Mouse (Mus musculus) liver, adult (tissue): ENCODE results near the gene Bclaf1.

Source experiments
- GATA4 ChIP-seq: IDR thresholded peaks from 2 replicates; pipeline ENCODE4 v1.6.1; 2014; ENCODE audit warnings: mild to moderate bottlenecking, low read length; ENCODE audit not compliant: insufficient replicate concordance

Bclaf1 gene

GRCm38 (mm10) chr10:20311918-20312735 lies at the start of gene Bclaf1:
TSS of gene Bclaf1 (plus strand) at chr10:20312469.
- TF ChIP-seq GATA4: 0 out of 2 replicates have a peak, but pooled peaks have one; percentile 2

GRCm38 (mm10) chr10:20262896-20263295 lies 49.4 kb upstream of the Bclaf1 start:
- TF ChIP-seq GATA4: no peak

GRCm38 (mm10) chr10:20264479-20264878 lies 47.8 kb upstream of the Bclaf1 start:
- no peak for TF ChIP-seq GATA4

GRCm38 (mm10) chr10:20267032-20267431 lies 45.2 kb upstream of the Bclaf1 start:
- no peak for TF ChIP-seq GATA4

- TF ChIP-seq GATA4: no peak
Observed at GRCm38 (mm10) chr10:20268945-20269344, 43.3 kb upstream of the Bclaf1 start.

DNA sequence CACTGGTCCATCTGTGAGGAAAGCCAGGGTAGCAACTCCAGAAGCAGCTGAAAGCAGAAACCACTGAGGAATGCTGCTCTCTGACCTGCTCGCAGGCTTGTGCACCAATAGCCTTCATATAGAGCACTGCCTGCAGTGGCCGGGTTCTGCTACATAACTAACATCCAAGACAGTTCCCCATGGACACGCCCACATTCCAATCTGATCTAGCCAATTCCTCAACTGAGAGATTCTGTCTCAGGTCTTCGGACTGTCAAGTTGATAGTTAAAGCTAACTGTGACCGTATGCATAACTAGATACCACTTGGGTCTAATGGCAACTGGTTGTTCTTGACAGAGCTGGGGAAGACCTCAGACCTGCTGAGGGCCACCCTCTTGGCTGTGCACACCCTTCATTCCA lies 39.9 kb upstream of the Bclaf1 start:
- TF ChIP-seq GATA4: no peak

DNA sequence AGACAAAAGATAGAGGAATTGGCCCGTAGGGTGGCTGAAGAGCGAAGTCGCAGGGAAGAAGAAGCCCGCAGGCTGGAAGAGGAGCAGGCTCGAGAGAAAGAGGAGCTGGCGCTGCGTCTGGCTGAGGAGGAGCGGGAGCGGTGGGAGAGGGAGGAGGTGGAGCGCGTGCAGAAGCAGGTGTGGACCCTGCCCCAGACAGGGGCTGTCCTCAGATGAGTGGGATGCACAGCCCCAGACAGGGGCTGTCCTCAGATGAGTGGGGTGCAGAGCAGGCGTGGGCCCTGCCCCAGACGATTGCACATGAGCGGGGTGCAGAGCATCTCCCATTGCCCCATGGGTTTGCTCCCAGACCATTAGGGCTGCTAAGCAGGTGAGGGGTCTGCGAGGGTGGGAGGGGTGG lies 39.0 kb upstream of the Bclaf1 start:
- no peak for TF ChIP-seq GATA4

DNA sequence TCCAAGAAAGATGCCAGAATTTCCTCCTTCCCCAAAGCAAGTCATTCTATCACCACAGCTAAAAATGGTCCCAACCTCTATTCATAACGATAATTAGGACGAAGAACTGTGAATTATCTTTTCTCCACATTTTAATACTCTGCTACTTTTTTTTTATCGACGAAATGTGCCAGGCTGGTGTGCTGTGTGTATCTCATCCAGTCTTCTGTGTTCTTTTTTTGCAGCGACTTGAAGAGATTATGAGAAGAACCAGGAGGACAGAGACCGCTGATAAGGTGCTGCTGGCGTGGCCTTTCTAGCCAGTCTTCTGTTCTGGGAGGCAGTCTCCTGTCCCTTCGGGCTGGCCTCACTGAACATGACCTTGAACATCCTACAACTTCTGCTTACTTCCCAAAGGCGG lies 38.2 kb upstream of the Bclaf1 start:
- TF ChIP-seq GATA4: no peak

- TF ChIP-seq GATA4: no peak
Observed at GRCm38 (mm10) chr10:20281456-20281855, 30.8 kb upstream of the Bclaf1 start.

DNA sequence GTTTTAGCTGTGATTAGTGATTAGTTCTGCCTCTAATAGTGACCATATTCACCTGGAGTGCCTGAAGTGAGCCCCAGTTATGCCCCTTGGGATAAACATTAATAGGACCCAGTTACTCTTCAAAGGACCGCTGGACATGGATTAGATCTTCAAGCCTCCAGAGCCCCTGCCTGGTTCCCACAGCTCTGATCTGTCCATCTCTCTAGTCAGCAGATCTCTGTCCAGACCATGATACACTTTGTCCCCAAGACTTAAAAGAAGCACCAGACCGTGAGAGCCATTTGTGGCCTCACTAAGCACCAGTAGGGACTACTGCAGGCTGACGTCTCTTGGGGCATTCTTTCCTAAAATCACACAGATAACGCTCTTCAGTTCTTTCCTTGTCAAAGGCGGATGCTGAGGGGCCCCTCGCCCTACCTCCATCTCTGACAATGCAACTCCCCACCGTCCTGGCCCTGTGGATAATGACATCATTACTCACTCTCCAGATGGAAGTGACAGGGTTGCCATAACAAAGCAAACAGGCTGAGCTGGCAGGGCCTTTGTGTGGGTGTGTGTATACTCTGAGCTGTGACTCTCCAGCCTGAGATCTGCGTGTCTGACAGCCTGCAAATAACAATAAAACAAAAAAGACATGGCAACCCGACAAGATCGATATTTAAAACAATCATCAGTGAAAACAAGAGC lies 26.8 kb upstream of the Bclaf1 start:
- no peak for TF ChIP-seq GATA4

DNA sequence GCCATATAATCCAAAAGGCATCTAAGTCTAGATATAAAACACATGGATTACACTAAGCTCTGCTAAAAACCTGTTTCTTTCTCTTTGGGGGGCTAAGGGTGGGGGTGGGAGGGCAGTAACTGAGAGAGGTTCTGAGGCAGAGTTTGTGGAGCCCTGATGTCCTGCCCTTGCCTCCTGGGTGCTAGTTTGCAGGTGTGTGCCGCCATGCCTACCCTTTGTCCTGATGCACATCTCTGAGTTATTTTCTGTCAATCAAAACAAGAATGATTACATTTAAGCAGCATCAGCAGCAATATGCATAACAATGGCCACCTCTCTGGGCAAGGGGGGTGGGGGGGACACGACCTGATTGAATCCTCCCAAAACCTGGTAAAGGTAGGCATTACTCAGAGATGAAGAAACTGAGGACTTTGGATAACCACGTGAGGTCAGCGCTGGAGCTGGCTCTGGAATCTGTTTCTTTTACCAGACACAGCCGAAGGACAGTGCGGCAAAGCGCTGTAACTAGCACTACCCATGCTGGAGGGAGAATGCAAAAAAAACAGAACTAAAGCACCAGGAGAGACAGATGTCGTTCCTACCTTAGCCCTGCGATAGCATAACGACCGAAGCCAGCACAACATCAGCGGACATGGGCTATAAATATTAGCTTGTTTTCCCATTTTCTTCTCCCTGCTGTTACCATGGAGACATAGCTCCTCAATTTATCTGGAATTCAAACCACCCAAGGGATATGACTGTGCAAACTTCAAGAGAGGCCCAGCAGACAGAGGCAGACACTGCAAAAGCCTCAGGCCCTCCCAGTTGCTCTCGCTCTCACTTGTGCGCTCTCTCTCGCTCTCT lies 26.1 kb upstream of the Bclaf1 start:
- TF ChIP-seq GATA4: no peak

DNA sequence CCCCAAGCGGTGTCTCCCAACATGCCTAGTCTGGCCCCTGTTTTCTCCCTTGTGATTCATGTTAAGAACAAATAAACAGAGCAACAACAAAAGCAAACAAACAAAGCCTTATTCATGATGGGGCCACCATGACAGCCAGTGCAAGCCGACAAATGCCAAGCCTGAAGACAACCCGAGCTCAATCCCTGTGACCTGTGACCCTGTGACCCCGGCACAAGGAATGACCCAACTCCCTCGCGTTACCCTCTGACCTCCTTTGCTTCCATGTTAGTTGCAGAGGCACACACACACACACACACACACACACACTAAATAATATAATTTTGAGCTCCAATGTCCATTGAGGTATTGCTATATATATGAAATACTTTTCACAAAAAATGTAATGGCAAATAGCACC lies 24.9 kb upstream of the Bclaf1 start:
- TF ChIP-seq GATA4: no peak

GRCm38 (mm10) chr10:20290467-20290883 lies 21.8 kb upstream of the Bclaf1 start:
- TF ChIP-seq GATA4: no peak

DNA sequence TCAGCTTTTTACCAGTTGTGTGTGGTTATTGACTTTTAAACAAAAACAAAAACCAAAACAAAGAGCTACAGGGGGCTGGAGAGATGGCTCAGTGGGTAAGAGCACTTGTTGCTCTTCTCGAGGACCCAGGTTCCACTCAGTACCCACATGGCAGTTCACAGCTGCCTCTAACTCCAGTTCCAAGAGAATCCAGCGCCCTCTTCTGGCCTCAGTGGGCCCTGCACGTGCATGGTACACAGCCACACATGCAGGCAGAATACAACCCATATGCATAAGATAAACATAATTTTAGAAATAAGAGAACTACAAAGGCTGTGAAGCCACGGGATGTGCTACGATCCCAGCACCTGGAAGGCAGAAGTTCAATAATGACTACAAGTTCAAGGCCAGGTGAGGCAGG lies 16.3 kb upstream of the Bclaf1 start:
- TF ChIP-seq GATA4: no peak

DNA sequence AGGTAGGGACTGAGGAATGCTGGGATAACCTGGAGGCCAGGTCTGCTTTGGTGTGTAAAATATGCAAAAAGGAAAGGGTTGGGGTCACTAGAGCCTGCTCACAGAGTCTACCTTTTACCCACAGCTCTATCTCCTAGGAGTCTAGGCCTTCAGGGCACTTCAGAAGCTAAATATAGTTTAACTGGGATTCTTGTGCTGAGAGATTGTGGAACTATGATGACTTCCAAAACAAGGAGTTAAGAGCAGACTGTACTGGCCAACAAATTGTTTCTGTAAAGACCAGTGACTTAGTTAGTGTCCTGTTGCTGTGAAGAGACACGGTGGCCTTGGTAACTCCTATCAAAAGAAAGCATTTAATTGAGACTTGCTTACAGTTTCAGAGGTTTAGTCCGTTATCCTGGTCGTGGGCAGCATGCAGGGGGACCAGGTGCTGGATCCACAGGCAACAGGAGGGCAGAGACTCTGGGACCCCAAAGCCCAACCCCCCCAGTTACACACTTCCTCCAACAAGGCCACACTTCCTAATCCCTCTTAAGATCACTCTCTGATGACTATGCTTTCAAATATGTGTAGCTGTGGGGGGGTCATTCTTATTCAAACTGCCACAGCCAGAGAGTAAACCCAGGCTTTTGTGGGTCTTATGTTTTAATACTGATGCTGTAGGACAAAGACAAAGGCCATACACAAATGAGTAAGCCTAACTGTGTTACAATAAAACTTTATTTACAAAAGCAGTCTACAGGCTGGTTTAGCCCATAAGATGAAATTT lies 13.9 kb upstream of the Bclaf1 start:
- TF ChIP-seq GATA4: no peak
